Mouse (Mus musculus): ENCODE measurements around the gene Zfp61. TPM values are rescaled to one million over a fixed set of nuclear protein-coding genes. Genes with fewer than 3 reads are reported as not detected.
"Not testable (repeated sequence)": the region's sequence is repeated elsewhere in the genome, so short reads cannot be mapped to it uniquely, and the experiment has no call there.

Gene Zfp61
- polyA plus RNA-seq, 1 experiment from 2014 or later, result 32.7 TPM

DNA sequence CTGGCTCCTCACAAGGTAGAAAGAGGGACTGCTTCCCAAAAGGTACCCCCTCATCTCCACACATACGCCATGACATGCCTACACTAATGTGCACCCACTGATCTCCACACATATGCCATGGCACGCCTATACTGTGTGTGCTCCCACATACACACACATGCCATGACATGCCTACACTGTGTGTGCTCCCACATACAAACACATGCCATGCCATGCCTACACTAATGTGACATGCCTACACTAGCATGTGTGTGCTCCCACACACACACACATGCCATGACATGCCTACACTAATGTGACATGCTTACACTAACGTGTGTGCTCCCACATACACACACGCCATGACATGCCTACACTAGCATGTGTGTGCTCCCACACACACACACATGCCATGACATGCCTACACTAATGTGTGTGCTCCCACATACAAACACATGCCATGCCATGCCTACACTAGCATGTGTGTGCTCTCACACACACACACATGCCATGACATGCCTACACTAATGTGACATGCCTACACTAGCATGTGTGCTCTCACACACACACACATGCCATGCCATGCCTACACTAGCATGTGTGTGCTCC is 10.8 kb downstream of the Zfp61 start:
- Histone ChIP-seq H3K9me3 (ENCODE audit: control insufficient read depth, low read length) (no peaks in the 10 kb centered on the region), H3K27me3 (ENCODE audit: control insufficient read depth, insufficient read depth, low read depth, low read length) (no peaks in the 10 kb centered on the region), H3K27ac (ENCODE audit: low read length) (no peak overlapping the region), H3K36me3 (ENCODE audit: control insufficient read depth, insufficient read depth, low read length) (peaks cover 58% of the 10 kb centered on the region), H3K9ac (ENCODE audit: low read length) (no peak overlapping the region), H3K4me1 (replicated peaks; ENCODE audit: control insufficient read depth, insufficient read depth, low read length) (no peaks in the 10 kb centered on the region), H3K4me2 (ENCODE audit: low read depth, low read length) (no peak overlapping the region), H3K4me3 (ENCODE audit: low read length) (no peak overlapping the region)
- 99% methylated on average over 4 of the region's 4 CpGs for WGBS
- no peak for ATAC-seq (ENCODE audit: low read depth)

DNA sequence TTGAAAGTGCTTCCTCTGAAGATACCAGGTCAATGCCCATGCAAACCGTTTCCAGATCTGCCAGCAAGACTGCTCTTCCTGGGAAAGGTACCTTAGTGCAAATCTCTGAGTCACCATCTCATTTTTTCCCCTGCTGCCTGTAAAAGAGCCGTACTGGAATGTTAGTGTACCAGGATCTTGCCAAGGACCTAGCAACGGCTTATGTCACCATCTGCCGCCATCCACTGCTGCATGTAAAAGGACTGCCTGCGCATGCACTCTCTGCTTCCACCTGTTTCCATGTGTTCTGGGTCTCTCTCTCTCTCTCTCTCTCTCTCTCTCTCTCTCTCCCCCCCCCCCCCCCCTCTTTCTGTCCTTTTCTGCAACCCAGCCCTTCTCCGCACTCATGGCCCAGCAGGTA is 12.5 kb downstream of the Zfp61 start:
- H3K4me2 ChIP-seq (ENCODE audit: low read depth, low read length), result no peak overlapping the region
- no peak overlapping the region for H3K27ac ChIP-seq (ENCODE audit: low read length)
- H3K4me3 ChIP-seq (ENCODE audit: low read length), result no peak overlapping the region
- 84% methylated on average over 6 of the region's 6 CpGs for WGBS
- H3K9me3 ChIP-seq (ENCODE audit: control insufficient read depth, low read length), result no peaks in the 10 kb centered on the region
- H3K27me3 ChIP-seq (ENCODE audit: control insufficient read depth, insufficient read depth, low read depth, low read length), result no peaks in the 10 kb centered on the region
- H3K36me3 ChIP-seq (ENCODE audit: control insufficient read depth, insufficient read depth, low read length), result peaks cover 43% of the 10 kb centered on the region
- H3K4me1 ChIP-seq (replicated peaks; ENCODE audit: control insufficient read depth, insufficient read depth, low read length), result no peaks in the 10 kb centered on the region
- H3K9ac ChIP-seq (ENCODE audit: low read length), result no peak overlapping the region
- ATAC-seq (ENCODE audit: low read depth), result no peak

DNA sequence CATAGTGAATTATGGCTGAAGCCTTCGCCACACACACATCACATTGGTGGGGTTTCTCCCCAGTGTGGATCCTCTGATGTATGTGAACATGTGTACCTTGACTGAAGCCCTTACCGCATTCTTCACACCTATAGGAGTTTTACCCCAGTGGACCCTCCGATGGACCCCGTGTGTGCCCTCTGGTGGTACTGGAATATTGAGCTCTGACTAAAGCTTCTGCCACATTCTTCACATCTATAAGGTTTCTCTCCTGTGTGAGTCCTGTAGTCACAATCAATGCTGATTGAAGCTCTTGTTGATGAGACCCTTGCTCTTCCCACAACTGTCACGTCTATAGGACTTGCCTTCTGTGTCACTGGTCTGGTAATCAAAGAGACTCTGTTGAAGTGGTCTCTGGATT is 13.4 kb downstream of the Zfp61 start:
- H3K9me3 ChIP-seq (ENCODE audit: control insufficient read depth, low read length), result no peaks in the 10 kb centered on the region
- H3K4me3 ChIP-seq (ENCODE audit: low read length), result no peak overlapping the region
- no peaks in the 10 kb centered on the region for H3K27me3 ChIP-seq (ENCODE audit: control insufficient read depth, insufficient read depth, low read depth, low read length)
- no peak overlapping the region for H3K9ac ChIP-seq (ENCODE audit: low read length)
- H3K27ac ChIP-seq (ENCODE audit: low read length), result no peak overlapping the region
- no peak overlapping the region for H3K4me2 ChIP-seq (ENCODE audit: low read depth, low read length)
- no peak for ATAC-seq (ENCODE audit: low read depth)
- H3K4me1 ChIP-seq (replicated peaks; ENCODE audit: control insufficient read depth, insufficient read depth, low read length), result no peaks in the 10 kb centered on the region
- H3K36me3 ChIP-seq (ENCODE audit: control insufficient read depth, insufficient read depth, low read length), result peaks cover 37% of the 10 kb centered on the region
- 79% methylated on average over 5 of the region's 5 CpGs for WGBS

DNA sequence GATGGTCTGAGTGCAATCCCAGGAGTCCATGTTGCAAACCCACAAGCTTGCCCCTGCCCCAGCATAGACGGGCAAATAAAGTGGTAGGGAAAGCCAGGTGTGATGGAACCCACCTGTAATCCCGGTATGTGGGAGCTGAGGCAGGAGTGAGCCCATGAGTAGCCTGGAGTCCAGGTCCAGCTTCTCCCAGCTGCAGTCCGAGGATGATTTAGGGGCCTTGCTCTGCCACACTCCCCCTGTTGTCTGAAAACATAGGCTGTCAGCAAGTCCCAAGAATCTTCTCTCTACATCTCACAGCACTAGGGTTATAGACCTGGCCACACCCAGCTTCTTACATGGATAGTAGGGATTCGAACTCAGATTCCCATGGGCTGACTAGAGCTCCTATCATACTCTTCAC is 14.1 kb downstream of the Zfp61 start:
- ATAC-seq (ENCODE audit: low read depth), result no peak
- Histone ChIP-seq H3K4me3 (ENCODE audit: low read length) (no peak overlapping the region), H3K4me1 (replicated peaks; ENCODE audit: control insufficient read depth, insufficient read depth, low read length) (no peaks in the 10 kb centered on the region), H3K9ac (ENCODE audit: low read length) (no peak overlapping the region), H3K9me3 (ENCODE audit: control insufficient read depth, low read length) (no peaks in the 10 kb centered on the region), H3K36me3 (ENCODE audit: control insufficient read depth, insufficient read depth, low read length) (peaks cover 30% of the 10 kb centered on the region), H3K4me2 (ENCODE audit: low read depth, low read length) (no peak overlapping the region), H3K27me3 (ENCODE audit: control insufficient read depth, insufficient read depth, low read depth, low read length) (no peaks in the 10 kb centered on the region), H3K27ac (ENCODE audit: low read length) (no peak overlapping the region)
- WGBS, result 80% methylated on average over 4 of the region's 4 CpGs

DNA sequence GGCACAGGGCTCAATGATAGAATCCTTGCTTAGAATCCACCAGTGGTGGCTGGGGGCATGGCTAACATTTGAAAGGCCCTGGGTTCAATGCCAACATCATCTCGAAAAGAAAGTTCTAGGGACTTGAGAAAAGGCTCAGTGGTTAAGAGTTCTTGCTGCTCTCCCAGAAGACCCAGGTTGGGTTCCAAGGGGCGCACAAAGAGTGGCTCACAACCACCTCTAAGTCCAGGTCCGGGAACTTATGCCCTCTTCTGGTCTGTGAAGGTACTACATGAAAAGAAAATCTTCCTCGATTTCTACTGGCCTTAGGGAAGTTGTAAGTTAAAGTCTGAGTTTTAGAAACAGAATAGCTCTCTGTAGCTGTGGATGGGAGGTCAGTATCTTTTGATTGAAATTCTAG is 14.9 kb downstream of the Zfp61 start:
- Histone ChIP-seq H3K9me3 (ENCODE audit: control insufficient read depth, low read length) (no peaks in the 10 kb centered on the region), H3K4me2 (ENCODE audit: low read depth, low read length) (no peak overlapping the region), H3K27ac (ENCODE audit: low read length) (no peak overlapping the region), H3K4me3 (ENCODE audit: low read length) (no peak overlapping the region), H3K27me3 (ENCODE audit: control insufficient read depth, insufficient read depth, low read depth, low read length) (no peaks in the 10 kb centered on the region), H3K9ac (ENCODE audit: low read length) (no peak overlapping the region), H3K4me1 (replicated peaks; ENCODE audit: control insufficient read depth, insufficient read depth, low read length) (no peaks in the 10 kb centered on the region), H3K36me3 (ENCODE audit: control insufficient read depth, insufficient read depth, low read length) (peaks cover 21% of the 10 kb centered on the region)
- ATAC-seq (ENCODE audit: low read depth), result no peak
- 50% methylated on average over 4 of the region's 4 CpGs for WGBS

DNA sequence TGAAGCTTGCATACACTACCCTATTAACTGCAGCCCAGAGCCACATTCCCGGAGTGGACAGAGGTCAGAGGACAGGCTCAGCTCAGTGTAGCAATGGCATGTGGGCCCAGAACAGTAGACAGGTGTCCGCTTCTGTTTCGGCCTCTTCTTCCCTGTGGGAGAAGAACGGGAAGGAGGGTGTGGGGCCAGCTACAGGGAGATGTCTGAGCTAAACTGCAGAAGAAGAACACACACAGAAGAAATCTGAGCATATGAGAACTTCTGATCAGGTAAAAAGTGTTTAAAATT is 20.2 kb downstream of the Zfp61 start:
- no peak for ATAC-seq (ENCODE audit: low read depth)
- no peak overlapping the region for H3K4me3 ChIP-seq (ENCODE audit: low read length)

DNA sequence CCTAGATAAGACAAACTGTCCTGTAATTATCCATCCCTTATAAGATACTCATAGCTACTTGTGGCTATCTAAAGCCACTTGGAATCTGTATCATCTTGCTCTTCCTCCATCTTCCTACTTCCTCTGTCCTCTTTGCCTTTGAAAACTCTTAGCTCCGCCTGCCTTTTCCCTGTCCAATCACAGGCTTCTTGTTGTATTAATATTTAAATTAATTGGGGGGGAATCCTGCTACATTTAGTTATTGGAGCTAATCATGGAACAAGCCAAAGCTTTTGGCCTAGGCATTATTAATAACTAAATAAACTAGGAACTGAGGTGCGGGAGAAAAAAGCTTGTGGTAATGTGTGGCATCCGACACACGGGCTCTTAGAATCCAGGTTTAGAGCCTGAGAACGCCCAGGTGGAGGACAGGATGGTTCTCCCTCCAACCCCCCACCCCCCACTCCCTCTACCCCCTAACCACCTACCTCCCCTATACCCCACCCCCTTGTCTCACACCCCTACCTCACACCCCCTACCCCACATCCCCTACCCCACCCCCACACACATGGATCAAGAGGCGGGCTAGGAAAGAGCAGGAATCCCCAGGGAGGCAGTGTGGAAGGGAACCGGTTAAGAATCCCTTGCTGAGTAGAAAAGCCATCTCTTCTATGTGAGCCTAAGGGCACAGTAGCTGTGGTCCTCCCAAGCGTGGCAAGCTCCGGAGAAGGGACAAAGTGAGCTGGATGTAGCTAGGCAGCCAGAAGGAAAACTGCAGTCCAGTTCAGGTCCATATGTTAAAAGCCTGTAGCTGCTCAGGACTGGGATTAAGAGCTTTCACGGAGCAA is 20.8 kb downstream of the Zfp61 start:
- Histone ChIP-seq H3K27me3 (ENCODE audit: control insufficient read depth, insufficient read depth, low read depth, low read length) (no peaks in the 10 kb centered on the region), H3K36me3 (ENCODE audit: control insufficient read depth, insufficient read depth, low read length) (peaks cover 6% of the 10 kb centered on the region; the same call in 1 of the 2 replicates), H3K9ac (ENCODE audit: low read length) (no peak overlapping the region), H3K9me3 (ENCODE audit: control insufficient read depth, low read length) (no peaks in the 10 kb centered on the region), H3K27ac (ENCODE audit: low read length) (no peak overlapping the region), H3K4me1 (replicated peaks; ENCODE audit: control insufficient read depth, insufficient read depth, low read length) (no peaks in the 10 kb centered on the region), H3K4me2 (ENCODE audit: low read depth, low read length) (no peak overlapping the region), H3K4me3 (ENCODE audit: low read length) (no peak overlapping the region)
- 52% methylated on average over 10 of the region's 10 CpGs for WGBS
- no peak for ATAC-seq (ENCODE audit: low read depth)

More for the DNA sequence above, 20.2 kb downstream of the Zfp61 start:
- Histone ChIP-seq H3K9me3 (ENCODE audit: control insufficient read depth, low read length) (no peaks in the 10 kb centered on the region), H3K4me1 (replicated peaks; ENCODE audit: control insufficient read depth, insufficient read depth, low read length) (no peaks in the 10 kb centered on the region), H3K36me3 (ENCODE audit: control insufficient read depth, insufficient read depth, low read length) (peaks cover 5% of the 10 kb centered on the region; the same call in 1 of the 2 replicates), H3K9ac (ENCODE audit: low read length) (no peak overlapping the region), H3K4me2 (ENCODE audit: low read depth, low read length) (no peak overlapping the region), H3K27me3 (ENCODE audit: control insufficient read depth, insufficient read depth, low read depth, low read length) (no peaks in the 10 kb centered on the region), H3K27ac (ENCODE audit: low read length) (no peak overlapping the region)
- 46% methylated on average over 4 of the region's 4 CpGs for WGBS

DNA sequence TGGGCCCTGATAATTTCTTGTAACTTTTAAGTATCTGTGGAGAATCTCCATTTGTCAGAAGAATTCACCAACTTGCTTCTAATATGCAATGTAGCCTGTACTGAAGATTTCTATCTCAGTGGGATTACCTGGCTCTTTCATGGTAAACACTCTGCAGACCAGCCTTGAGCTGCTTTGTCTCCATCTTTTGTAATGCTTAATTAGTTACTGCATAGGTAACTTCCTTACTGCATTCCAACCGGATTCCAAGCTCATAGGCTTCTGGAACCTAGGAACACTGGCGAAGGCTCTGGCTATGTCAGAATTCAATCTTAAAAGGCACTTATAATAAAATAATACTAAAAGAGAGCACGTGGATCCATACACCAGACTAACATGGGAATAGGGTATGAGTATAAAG is 22.3 kb downstream of the Zfp61 start:
- WGBS, result 82% methylated on average over 3 of the region's 3 CpGs
- H3K9me3 ChIP-seq (ENCODE audit: control insufficient read depth, low read length); H3K4me1 ChIP-seq (replicated peaks; ENCODE audit: control insufficient read depth, insufficient read depth, low read length); ATAC-seq (ENCODE audit: low read depth); H3K4me2 ChIP-seq (ENCODE audit: low read depth, low read length); H3K27ac ChIP-seq (ENCODE audit: low read length); H3K4me3 ChIP-seq (ENCODE audit: low read length); H3K9ac ChIP-seq (ENCODE audit: low read length); H3K27me3 ChIP-seq (ENCODE audit: control insufficient read depth, insufficient read depth, low read depth, low read length): not testable (repeated sequence)
- H3K36me3 ChIP-seq (ENCODE audit: control insufficient read depth, insufficient read depth, low read length), result peaks cover 17% of the 10 kb centered on the region

DNA sequence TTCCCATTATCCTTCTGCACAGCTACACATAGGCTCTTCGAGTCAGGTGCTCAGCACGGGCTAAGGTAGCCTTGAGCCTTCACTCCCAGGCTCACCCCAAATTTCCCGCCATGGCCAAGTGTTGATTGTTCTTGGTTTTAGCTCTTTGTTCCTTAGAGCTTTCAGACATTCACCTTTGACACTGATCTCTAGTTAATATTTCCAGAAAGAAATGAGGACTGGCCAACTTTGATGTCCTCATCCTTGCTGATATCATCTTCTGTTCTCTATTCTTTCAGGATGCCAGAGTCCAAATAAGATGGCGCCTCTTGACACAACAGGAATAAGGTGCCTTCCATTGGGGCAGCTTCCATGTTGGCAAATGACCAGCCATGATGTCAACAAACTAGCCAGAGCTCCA is 26.6 kb downstream of the Zfp61 start:
- Histone ChIP-seq H3K4me3 (ENCODE audit: low read length) (no peak overlapping the region), H3K27ac (ENCODE audit: low read length) (no peak overlapping the region), H3K27me3 (ENCODE audit: control insufficient read depth, insufficient read depth, low read depth, low read length) (no peaks in the 10 kb centered on the region), H3K36me3 (ENCODE audit: control insufficient read depth, insufficient read depth, low read length) (peaks cover 19% of the 10 kb centered on the region), H3K4me1 (replicated peaks; ENCODE audit: control insufficient read depth, insufficient read depth, low read length) (peaks cover 3% of the 10 kb centered on the region; the same call in 1 of the 2 replicates), H3K9ac (ENCODE audit: low read length) (no peak overlapping the region), H3K4me2 (ENCODE audit: low read depth, low read length) (no peak overlapping the region), H3K9me3 (ENCODE audit: control insufficient read depth, low read length) (no peaks in the 10 kb centered on the region)
- no peak for ATAC-seq (ENCODE audit: low read depth)
- WGBS, result 91% methylated on average over 4 of the region's 4 CpGs

Data from lung, embryonic 16.5 days (tissue).